Mouse (Mus musculus): ENCODE measurements around the gene Olfr145. TPM values are rescaled to one million over a fixed set of nuclear protein-coding genes. Genes with fewer than 3 reads are reported as not detected.

The Olfr145 gene
- not detected in 2 replicates for polyA plus RNA-seq (2012; rRNA removed)

GRCm38 (mm10) chr9:37896661-37897060 lies at the start of gene Olfr145:
TSS of gene Olfr145 (plus strand) at chr9:37896724.
- H3K27me3 ChIP-seq (ENCODE audit: control insufficient read depth, insufficient read depth, low read length): no peaks in the 10 kb centered on the region
- H3K27ac ChIP-seq (ENCODE audit: insufficient read depth, low read length): no peak within 1 kb of the TSS
- no peak within 1 kb of the TSS for H3K4me3 ChIP-seq (ENCODE audit: extremely low read depth, insufficient read depth, insufficient read length)
- H3K4me1 ChIP-seq (ENCODE audit: control insufficient read depth, insufficient read depth, insufficient read length): no peaks in the 10 kb centered on the region
- H3K36me3 ChIP-seq (ENCODE audit: control insufficient read depth, insufficient read depth, low read length): no peaks in the 10 kb centered on the region
- 54% methylated on average over 2 of the region's 2 CpGs for WGBS
- TF ChIP-seq CTCF (IDR thresholded peaks at IDR 0.05; ENCODE audit: extremely low read depth, insufficient read depth, insufficient read length, insufficient replicate concordance): no peak
- no peak for TF ChIP-seq POLR2A (IDR thresholded peaks at IDR 0.05; ENCODE audit: low read depth, low read length)
- no peak for DNase-seq (ENCODE audit: low read depth in 1 of 2, low spot score in 2 of 2)

- H3K4me3 ChIP-seq (ENCODE audit: extremely low read depth, insufficient read depth, insufficient read length): no peak overlapping the region
- H3K36me3 ChIP-seq (ENCODE audit: control insufficient read depth, insufficient read depth, low read length): no peaks in the 10 kb centered on the region
- TF ChIP-seq CTCF (IDR thresholded peaks at IDR 0.05; ENCODE audit: extremely low read depth, insufficient read depth, insufficient read length, insufficient replicate concordance): no peak
- H3K27ac ChIP-seq (ENCODE audit: insufficient read depth, low read length): no peak overlapping the region
- 90% methylated on average over 2 of the region's 2 CpGs for WGBS
- no peaks in the 10 kb centered on the region for H3K27me3 ChIP-seq (ENCODE audit: control insufficient read depth, insufficient read depth, low read length)
- no peaks in the 10 kb centered on the region for H3K4me1 ChIP-seq (ENCODE audit: control insufficient read depth, insufficient read depth, insufficient read length)
- no peak for DNase-seq (ENCODE audit: low read depth in 1 of 2, low spot score in 2 of 2)
Observed at GRCm38 (mm10) chr9:37849267-37849666, 47.3 kb upstream of the Olfr145 start.

- Histone ChIP-seq H3K27ac (ENCODE audit: insufficient read depth, low read length) (no peak within 1 kb of the TSS), H3K4me1 (ENCODE audit: control insufficient read depth, insufficient read depth, insufficient read length) (no peaks in the 10 kb centered on the region), H3K4me3 (ENCODE audit: extremely low read depth, insufficient read depth, insufficient read length) (no peak within 1 kb of the TSS), H3K27me3 (ENCODE audit: control insufficient read depth, insufficient read depth, low read length) (no peaks in the 10 kb centered on the region), H3K36me3 (ENCODE audit: control insufficient read depth, insufficient read depth, low read length) (no peaks in the 10 kb centered on the region)
- DNase-seq (ENCODE audit: low read depth in 1 of 2, low spot score in 2 of 2): no peak
- 80% methylated on average over 4 of the region's 4 CpGs for WGBS
- TF ChIP-seq CTCF (IDR thresholded peaks at IDR 0.05; ENCODE audit: extremely low read depth, insufficient read depth, insufficient read length, insufficient replicate concordance): no peak
- TF ChIP-seq POLR2A (IDR thresholded peaks at IDR 0.05; ENCODE audit: low read depth, low read length): no peak
Observed at GRCm38 (mm10) chr9:37853969-37854368, 42.6 kb upstream of the Olfr145 start, which contains the start of gene Olfr877. TSS of gene Olfr877 (plus strand) at chr9:37854269.

GRCm38 (mm10) chr9:37863325-37863724 lies 33.2 kb upstream of the Olfr145 start:
- Histone ChIP-seq H3K4me1 (ENCODE audit: control insufficient read depth, insufficient read depth, insufficient read length) (no peaks in the 10 kb centered on the region), H3K27ac (ENCODE audit: insufficient read depth, low read length) (no peak overlapping the region), H3K36me3 (ENCODE audit: control insufficient read depth, insufficient read depth, low read length) (no peaks in the 10 kb centered on the region), H3K27me3 (ENCODE audit: control insufficient read depth, insufficient read depth, low read length) (no peaks in the 10 kb centered on the region), H3K4me3 (ENCODE audit: extremely low read depth, insufficient read depth, insufficient read length) (no peak overlapping the region)
- DNase-seq (ENCODE audit: low read depth in 1 of 2, low spot score in 2 of 2): no peak
- TF ChIP-seq CTCF (IDR thresholded peaks at IDR 0.05; ENCODE audit: extremely low read depth, insufficient read depth, insufficient read length, insufficient replicate concordance): no peak
- no peak for TF ChIP-seq POLR2A (IDR thresholded peaks at IDR 0.05; ENCODE audit: low read depth, low read length)
- 64% methylated on average over 1 of the region's 1 CpGs for WGBS

GRCm38 (mm10) chr9:37870246-37870645 lies 26.3 kb upstream of the Olfr145 start:
- no peak overlapping the region for H3K27ac ChIP-seq (ENCODE audit: insufficient read depth, low read length)
- TF ChIP-seq POLR2A (IDR thresholded peaks at IDR 0.05; ENCODE audit: low read depth, low read length) (no peak), CTCF (IDR thresholded peaks at IDR 0.05; ENCODE audit: extremely low read depth, insufficient read depth, insufficient read length, insufficient replicate concordance) (no peak)
- no peaks in the 10 kb centered on the region for H3K36me3 ChIP-seq (ENCODE audit: control insufficient read depth, insufficient read depth, low read length)
- no peak for DNase-seq (ENCODE audit: low read depth in 1 of 2, low spot score in 2 of 2)
- no peaks in the 10 kb centered on the region for H3K27me3 ChIP-seq (ENCODE audit: control insufficient read depth, insufficient read depth, low read length)
- no peaks in the 10 kb centered on the region for H3K4me1 ChIP-seq (ENCODE audit: control insufficient read depth, insufficient read depth, insufficient read length)
- WGBS: 50% methylated on average over 1 of the region's 1 CpGs
- no peak overlapping the region for H3K4me3 ChIP-seq (ENCODE audit: extremely low read depth, insufficient read depth, insufficient read length)

GRCm38 (mm10) chr9:37871097-37871496 lies 25.4 kb upstream of the Olfr145 start:
- Histone ChIP-seq H3K27me3 (ENCODE audit: control insufficient read depth, insufficient read depth, low read length) (no peaks in the 10 kb centered on the region), H3K4me1 (ENCODE audit: control insufficient read depth, insufficient read depth, insufficient read length) (no peaks in the 10 kb centered on the region), H3K4me3 (ENCODE audit: extremely low read depth, insufficient read depth, insufficient read length) (no peak overlapping the region), H3K36me3 (ENCODE audit: control insufficient read depth, insufficient read depth, low read length) (no peaks in the 10 kb centered on the region), H3K27ac (ENCODE audit: insufficient read depth, low read length) (no peak overlapping the region)
- no peak for DNase-seq (ENCODE audit: low read depth in 1 of 2, low spot score in 2 of 2)
- 76% methylated on average over 1 of the region's 1 CpGs for WGBS
- TF ChIP-seq CTCF (IDR thresholded peaks at IDR 0.05; ENCODE audit: extremely low read depth, insufficient read depth, insufficient read length, insufficient replicate concordance) (no peak), POLR2A (IDR thresholded peaks at IDR 0.05; ENCODE audit: low read depth, low read length) (no peak)

GRCm38 (mm10) chr9:37871536-37871935 lies 25.0 kb upstream of the Olfr145 start:
- no peak for DNase-seq (ENCODE audit: low read depth in 1 of 2, low spot score in 2 of 2)
- Histone ChIP-seq H3K36me3 (ENCODE audit: control insufficient read depth, insufficient read depth, low read length) (no peaks in the 10 kb centered on the region), H3K4me3 (ENCODE audit: extremely low read depth, insufficient read depth, insufficient read length) (no peak overlapping the region), H3K4me1 (ENCODE audit: control insufficient read depth, insufficient read depth, insufficient read length) (no peaks in the 10 kb centered on the region), H3K27ac (ENCODE audit: insufficient read depth, low read length) (no peak overlapping the region), H3K27me3 (ENCODE audit: control insufficient read depth, insufficient read depth, low read length) (no peaks in the 10 kb centered on the region)
- no peak for TF ChIP-seq POLR2A (IDR thresholded peaks at IDR 0.05; ENCODE audit: low read depth, low read length)
- TF ChIP-seq CTCF (IDR thresholded peaks at IDR 0.05; ENCODE audit: extremely low read depth, insufficient read depth, insufficient read length, insufficient replicate concordance): no peak
- WGBS: 58% methylated on average over 1 of the region's 1 CpGs

All from spleen, adult 2 months (tissue).